Mouse (Mus musculus): Measurements from ENCODE around the gene Vcam1.

Gene Vcam1

GRCm38 (mm10) chr3:116126508-116127190 is 2.8 kb downstream of the Vcam1 start:
- no peak for DNase-seq (ENCODE audit: low spot score)

GRCm38 (mm10) chr3:116126070-116126469 is 3.4 kb downstream of the Vcam1 start:
- no peak for DNase-seq (ENCODE audit: low spot score)

GRCm38 (mm10) chr3:116123827-116124226 is 5.7 kb downstream of the Vcam1 start:
- no peak for DNase-seq (ENCODE audit: low spot score)

DNA sequence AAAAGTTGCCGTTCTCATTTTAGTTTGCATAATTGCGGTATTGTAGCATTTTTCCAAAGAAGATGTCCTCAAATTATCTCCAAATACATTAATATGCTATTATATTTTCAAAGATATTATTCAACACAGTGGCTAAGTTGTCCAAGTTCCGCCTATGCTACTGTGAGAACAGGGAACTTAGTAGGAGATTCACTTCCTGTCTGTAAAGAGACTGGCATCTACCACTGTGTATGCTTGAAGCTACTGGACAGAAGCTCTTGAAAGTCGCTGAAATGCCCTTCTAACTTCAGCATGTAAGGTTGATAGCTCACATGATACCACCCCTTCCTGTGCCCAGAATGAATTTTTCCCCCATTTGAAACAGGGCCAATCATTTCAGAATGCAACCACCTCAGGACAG is 6.8 kb downstream of the Vcam1 start:
- DNase-seq (ENCODE audit: low spot score), result no peak

DNA sequence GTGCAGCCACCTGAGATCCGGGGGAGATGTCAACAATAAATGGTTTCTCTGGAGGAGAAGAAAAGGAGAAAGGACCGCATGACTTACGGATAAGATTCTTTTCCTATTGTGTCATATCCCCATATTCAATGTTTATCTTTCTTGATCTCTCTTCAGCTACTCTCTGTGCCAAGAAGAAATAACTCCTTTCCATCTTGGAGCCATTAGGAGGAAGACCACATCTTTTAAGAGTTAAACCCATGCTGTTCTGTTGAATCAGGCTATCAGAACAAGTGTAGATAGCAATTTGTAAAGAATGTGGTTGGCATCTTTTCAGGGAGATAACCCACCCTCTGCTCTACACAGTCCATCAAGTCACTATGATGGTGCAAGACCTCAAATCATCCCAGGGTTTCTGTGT is 8.5 kb downstream of the Vcam1 start:
- no peak for DNase-seq (ENCODE audit: low spot score)

GRCm38 (mm10) chr3:116120391-116120790 is 9.1 kb downstream of the Vcam1 start:
- no peak for DNase-seq (ENCODE audit: low spot score)

GRCm38 (mm10) chr3:116119162-116119561 is 10.3 kb downstream of the Vcam1 start:
- no peak for DNase-seq (ENCODE audit: low spot score)

- DNase-seq (ENCODE audit: low spot score), result no peak
Measured at GRCm38 (mm10) chr3:116117046-116117445, 12.4 kb downstream of the Vcam1 start.

GRCm38 (mm10) chr3:116114249-116115188 is 15.0 kb downstream of the Vcam1 start:
- peak; percentile 52 for DNase-seq (ENCODE audit: low spot score)

DNA sequence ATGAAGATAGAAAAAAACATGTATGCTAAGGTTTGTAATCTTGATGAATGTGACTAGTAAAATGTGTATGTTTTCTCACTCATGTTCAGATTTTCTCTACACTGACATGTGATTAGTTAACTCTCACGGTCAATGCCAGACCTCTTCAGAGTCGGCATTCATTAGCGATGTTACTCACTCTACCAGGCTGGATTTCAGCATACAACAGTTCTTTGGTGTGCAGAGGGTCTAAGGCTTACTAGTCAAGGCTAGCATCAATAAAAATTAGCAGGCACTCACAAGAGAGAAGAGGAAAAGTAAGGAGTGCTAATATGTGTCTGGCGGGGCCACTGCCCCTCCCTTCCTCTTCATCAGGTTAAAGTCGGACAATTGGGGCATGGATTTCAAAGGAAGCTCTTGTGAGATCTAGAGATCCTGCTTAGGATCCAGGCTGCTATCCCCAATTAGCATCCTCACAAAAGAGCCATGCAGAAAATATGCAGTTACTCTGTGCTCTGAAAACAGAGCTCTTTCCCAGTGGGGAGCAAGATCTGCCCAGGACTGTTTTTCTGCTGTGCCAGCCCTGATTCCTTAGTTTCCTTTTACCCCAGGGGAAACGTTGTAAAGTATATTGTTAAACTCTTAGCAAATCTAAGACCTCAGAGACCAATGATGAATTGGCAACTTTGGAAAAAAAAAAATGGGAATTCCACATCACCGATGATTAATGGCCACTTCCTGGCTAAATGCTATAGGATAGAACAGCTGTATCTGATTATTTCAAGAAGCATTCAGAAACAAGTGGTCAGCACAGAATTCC is 15.8 kb downstream of the Vcam1 start:
- DNase-seq (ENCODE audit: low spot score), result no peak

- DNase-seq (ENCODE audit: low spot score), result no peak
Measured at GRCm38 (mm10) chr3:116112816-116113405, 16.6 kb downstream of the Vcam1 start.

GRCm38 (mm10) chr3:116105713-116106112 is 23.8 kb downstream of the Vcam1 start:
- DNase-seq (ENCODE audit: low spot score), result no peak

GRCm38 (mm10) chr3:116104866-116105647 is 24.4 kb downstream of the Vcam1 start:
- peak; percentile 24 for DNase-seq (ENCODE audit: low spot score)

DNA sequence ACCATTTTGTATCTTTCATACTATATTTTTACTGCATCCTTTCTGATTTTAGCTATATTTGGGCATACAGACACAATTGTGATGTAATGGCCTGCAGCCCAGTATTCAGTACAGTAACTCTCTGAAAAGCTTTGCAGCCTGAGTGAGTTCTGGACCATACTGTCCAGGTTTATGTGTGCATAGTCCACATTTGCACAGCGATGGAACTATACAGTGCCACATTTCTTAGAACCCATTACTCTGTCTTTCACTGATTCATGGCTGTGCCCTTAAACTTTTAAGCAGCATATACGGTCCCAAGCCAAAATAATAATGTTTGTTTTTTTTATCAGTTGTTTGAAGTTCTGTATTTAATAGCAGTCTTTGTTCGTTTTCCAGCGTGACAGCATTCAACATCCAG is 25.2 kb downstream of the Vcam1 start:
- no peak for DNase-seq (ENCODE audit: low spot score)

- no peak for DNase-seq (ENCODE audit: low spot score)
Measured at GRCm38 (mm10) chr3:116100850-116101249, 28.6 kb downstream of the Vcam1 start.

DNA sequence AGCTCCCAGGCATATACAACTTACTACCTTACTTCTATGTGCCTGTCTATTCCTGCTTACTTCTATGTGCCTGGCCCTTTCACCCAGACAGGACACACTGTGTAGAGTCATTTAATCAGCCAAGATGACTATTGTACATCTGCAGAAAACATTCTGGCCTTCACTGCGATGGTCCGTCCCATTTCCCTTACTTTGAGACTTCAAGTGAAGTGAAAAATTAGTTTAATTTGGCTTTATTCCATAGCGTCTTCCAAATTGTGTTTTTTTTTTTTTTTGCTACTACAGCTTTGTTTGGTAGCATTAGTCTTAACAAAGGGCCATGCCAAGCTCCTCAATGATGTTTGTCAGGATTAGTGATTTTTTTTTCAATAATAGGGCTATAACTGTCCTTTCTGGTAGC is 33.6 kb downstream of the Vcam1 start:
- no peak for DNase-seq (ENCODE audit: low spot score)

- DNase-seq (ENCODE audit: low spot score), result no peak
Measured at GRCm38 (mm10) chr3:116095312-116095711, 34.2 kb downstream of the Vcam1 start.

DNA sequence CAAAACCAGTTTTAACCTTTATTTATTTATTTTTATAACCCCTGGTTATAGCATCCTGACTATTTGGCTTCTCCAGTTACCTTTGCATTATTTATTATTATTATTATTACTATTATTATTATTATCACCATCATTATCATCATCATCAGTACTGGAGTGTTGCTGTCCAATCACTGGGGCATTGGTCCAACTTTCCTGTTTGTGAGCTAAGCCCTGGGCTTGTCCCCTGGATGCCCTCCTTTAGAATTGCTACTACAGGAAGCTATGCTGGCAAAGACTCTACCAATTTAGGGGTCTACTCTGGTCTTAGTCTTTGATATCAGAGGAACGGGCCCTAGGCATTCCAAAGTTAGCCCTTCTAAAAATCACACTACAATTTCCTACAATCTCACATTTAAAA is 34.6 kb downstream of the Vcam1 start:
- DNase-seq (ENCODE audit: low spot score), result no peak

GRCm38 (mm10) chr3:116094288-116094687 is 35.2 kb downstream of the Vcam1 start:
- DNase-seq (ENCODE audit: low spot score), result no peak

GRCm38 (mm10) chr3:116092547-116092946 is 36.9 kb downstream of the Vcam1 start:
- DNase-seq (ENCODE audit: low spot score), result no peak

DNA sequence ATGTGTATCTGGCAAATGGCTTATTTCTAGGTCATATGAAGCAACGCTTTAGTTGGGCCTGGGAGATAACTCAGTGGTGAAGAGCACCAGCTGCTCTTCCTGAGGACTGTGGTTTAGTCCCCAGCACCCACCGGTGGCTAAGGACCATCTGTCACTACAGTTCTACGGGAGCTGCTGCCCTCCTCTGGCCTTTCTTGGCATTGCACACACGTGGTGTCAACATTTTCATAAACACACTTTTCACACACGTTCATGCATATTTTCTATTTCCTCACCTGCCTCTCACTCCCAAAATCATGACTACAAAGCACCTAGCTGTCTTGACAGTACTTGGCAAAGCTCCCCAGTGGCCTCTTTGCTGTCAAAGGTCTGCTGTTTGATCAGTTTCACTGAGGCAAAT is 37.8 kb downstream of the Vcam1 start:
- DNase-seq (ENCODE audit: low spot score), result no peak

Data from lung, postnatal 25 days (tissue).